In genomic region chr9:69301445-69301844, GRCm38 (mm10) we compare ENCODE assay signal across 8 mouse cellular contexts.
DNase-seq lines count a peak whose midpoint lies in the region; ATAC-seq lines count a peak whose summit lies in the region.

No protein-coding gene starts in this region.

- H3K9ac ChIP-seq in kidney, embryonic 15.5 days = no peak overlapping the region
- no peak overlapping the region for H3K9ac ChIP-seq in embryonic facial prominence, embryonic 13.5 days
- H3K9ac ChIP-seq in heart, embryonic 14.5 days (ENCODE audit: low read length) = peak overlapping the region; percentile 13; the same call in 1 of the 2 replicates

- H3K27ac ChIP-seq in kidney, embryonic 15.5 days = peak overlapping the region; percentile 59
- H3K27ac ChIP-seq in embryonic facial prominence, embryonic 13.5 days = peak overlapping the region; percentile 63
- H3K27ac ChIP-seq in heart, embryonic 14.5 days (replicated peaks in 1 of 2; ENCODE audit: control insufficient read depth in 1 of 2, insufficient read depth in 1 of 2, low read depth in 2 of 2, low read length in 2 of 2) = no peak overlapping the region; a peak in 1 of 4 replicates
- H3K27ac ChIP-seq in limb, embryonic 10.5 days = peak overlapping the region; percentile 80

- 15% methylated on average over 9 of the region's 9 CpGs for WGBS in kidney, embryonic 15.5 days
- WGBS in embryonic facial prominence, embryonic 13.5 days = 6% methylated on average over 9 of the region's 9 CpGs
- 36% methylated on average over 9 of the region's 9 CpGs for WGBS in heart, embryonic 14.5 days
- 6% methylated on average over 9 of the region's 9 CpGs for WGBS in limb, embryonic 10.5 days

- H3K4me3 ChIP-seq in kidney, embryonic 15.5 days (replicated peaks) = no peak overlapping the region
- H3K4me3 ChIP-seq in embryonic facial prominence, embryonic 13.5 days = no peak overlapping the region
- no peak overlapping the region for H3K4me3 ChIP-seq in heart, embryonic 14.5 days (ENCODE audit: control insufficient read depth in 1 of 2, insufficient read depth in 1 of 2, low read depth in 1 of 2, low read length in 2 of 2)
- H3K4me3 ChIP-seq in limb, embryonic 10.5 days = 0 out of 2 replicates have a peak overlapping the region, but pooled peaks have one; percentile 1

- DNase-seq in kidney, adult 18-20 months = no peak
- DNase-seq in limb, embryonic 10.5 days (ENCODE audit: low spot score) = no peak
- peak; percentile 25 for DNase-seq in right cerebral cortex, postnatal 25 days
- DNase-seq in thymus, postnatal 4 days = no peak
- DNase-seq in adrenal gland, adult 8-10 months = no peak

- peaks cover 47% of the 10 kb centered on the region for H3K4me1 ChIP-seq in kidney, embryonic 15.5 days
- peaks cover 63% of the 10 kb centered on the region for H3K4me1 ChIP-seq in embryonic facial prominence, embryonic 13.5 days
- H3K4me1 ChIP-seq in heart, embryonic 14.5 days (ENCODE audit: control insufficient read depth in 2 of 2, insufficient read depth in 2 of 2, low read length in 2 of 2) = peaks cover 6 to 11% of the 10 kb centered on the region in 2 experiments; a peak in 3 of 4 replicates
- H3K4me1 ChIP-seq in limb, embryonic 10.5 days = peaks cover 69% of the 10 kb centered on the region

- H3K36me3 ChIP-seq in kidney, embryonic 15.5 days = no peaks in the 10 kb centered on the region
- H3K36me3 ChIP-seq in embryonic facial prominence, embryonic 13.5 days = no peaks in the 10 kb centered on the region
- H3K36me3 ChIP-seq in heart, embryonic 14.5 days (ENCODE audit: control insufficient read depth, insufficient read depth, low read length) = no peaks in the 10 kb centered on the region
- no peaks in the 10 kb centered on the region for H3K36me3 ChIP-seq in limb, embryonic 10.5 days

- H3K9me3 ChIP-seq in kidney, embryonic 15.5 days (replicated peaks) = no peaks in the 10 kb centered on the region
- no peaks in the 10 kb centered on the region for H3K9me3 ChIP-seq in embryonic facial prominence, embryonic 13.5 days
- H3K9me3 ChIP-seq in heart, embryonic 14.5 days (ENCODE audit: control insufficient read depth, low read length) = no peaks in the 10 kb centered on the region
- H3K9me3 ChIP-seq in limb, embryonic 10.5 days (replicated peaks) = no peaks in the 10 kb centered on the region

- H3K27me3 ChIP-seq in kidney, embryonic 15.5 days = no peaks in the 10 kb centered on the region
- H3K27me3 ChIP-seq in embryonic facial prominence, embryonic 13.5 days = no peaks in the 10 kb centered on the region
- no peaks in the 10 kb centered on the region for H3K27me3 ChIP-seq in heart, embryonic 14.5 days (ENCODE audit: control insufficient read depth, insufficient read depth, low read length)
- peaks cover 11% of the 10 kb centered on the region; the same call in 1 of the 2 replicates for H3K27me3 ChIP-seq in limb, embryonic 10.5 days (ENCODE audit: low read depth, poor library complexity, severe bottlenecking)

- peak overlapping the region; percentile 34 for H3K4me2 ChIP-seq in kidney, embryonic 15.5 days
- H3K4me2 ChIP-seq in embryonic facial prominence, embryonic 13.5 days = peak overlapping the region; percentile 37
- peak overlapping the region; percentile 22; the same call in 1 of the 2 replicates for H3K4me2 ChIP-seq in heart, embryonic 14.5 days (ENCODE audit: low read length)

- ATAC-seq in kidney, embryonic 15.5 days (replicated peaks; ENCODE audit: low FRiP score) = no peak
- ATAC-seq in embryonic facial prominence, embryonic 13.5 days (ENCODE audit: insufficient number of reproducible peaks, insufficient read depth, low FRiP score, low TSS enrichment, low read depth) = no peak
- no peak for ATAC-seq in heart, embryonic 14.5 days (ENCODE audit: insufficient number of reproducible peaks, insufficient read depth, low FRiP score, low read depth)

Comparison
In these comparisons a context has a peak if more than half of its experiments do, and no peak if none do; other contexts are left out.
1. H3K27ac ChIP-seq: peak in kidney, embryonic 15.5 days (single experiment), embryonic facial prominence, embryonic 13.5 days (single experiment) and limb, embryonic 10.5 days (single experiment); none in heart, embryonic 14.5 days (0 of 2).
2. Peak in every context shown above with its lines, with median percentiles within 50 percentile points of each other: H3K4me2 ChIP-seq.